Mouse (Mus musculus) intestine, embryonic 14.5 days (tissue): ENCODE results near the gene Macrod2. TPM values are rescaled to one million over a fixed set of nuclear protein-coding genes. Genes with fewer than 3 reads are reported as not detected.

Experiments used
- ATAC-seq: fragments of 200-750 bp; cut with Nextera tagmentation; replicated peaks from 2 replicates; pipeline ENCODE4 v1.8.0; 2017; ENCODE audit warnings: low read depth, moderate number of reproducible peaks, moderate TSS enrichment, moderate library complexity; ENCODE audit not compliant: low FRiP score, low TSS enrichment
- DNase-seq: peaks from one replicate; pipeline ENCODE4 v3.0.0-alpha.2; 2018; ENCODE audit warnings: low spot score
- H3K27ac ChIP-seq: fragments of 300-500 bp; sonication (generic); 2 replicates; pipeline ENCODE4 v1.5.1; 2014; ENCODE audit warnings: low read depth, mild to moderate bottlenecking, control low read depth
- H3K27me3 ChIP-seq: fragments of 300-500 bp; sonication (generic); replicated peaks from 2 replicates; pipeline ENCODE4 v1.6.1; 2014; ENCODE audit warnings: low read length, control low read depth; ENCODE audit not compliant: control insufficient read depth, insufficient read depth
- H3K36me3 ChIP-seq: fragments of 300-500 bp; sonication (generic); 2 replicates; pipeline ENCODE4 v1.6.1; 2014; ENCODE audit warnings: low read length, control low read depth; ENCODE audit not compliant: control insufficient read depth, insufficient read depth
- H3K4me1 ChIP-seq: fragments of 300-500 bp; sonication (generic); replicated peaks from 2 replicates; pipeline ENCODE4 v1.6.1; 2014; ENCODE audit warnings: low read length, control low read depth, mixed read lengths; ENCODE audit not compliant: control insufficient read depth, insufficient read depth
- H3K4me2 ChIP-seq: fragments of 300-500 bp; sonication (generic); 2 replicates; pipeline ENCODE4 v1.6.1; 2014; ENCODE audit warnings: low read length
- H3K4me3 ChIP-seq: fragments of 300-500 bp; sonication (generic); 2 replicates; pipeline ENCODE4 v1.5.1; 2014; ENCODE audit warnings: low read depth, low read length, control low read depth, mixed read lengths
- H3K9ac ChIP-seq: fragments of 300-500 bp; sonication (generic); 2 replicates; pipeline ENCODE4 v1.6.1; 2014; ENCODE audit warnings: mild to moderate bottlenecking, low read length
- H3K9me3 ChIP-seq: fragments of 300-500 bp; sonication (generic); 2 replicates; pipeline ENCODE4 v1.6.1; 2016; ENCODE audit warnings: low read length, control low read depth; ENCODE audit not compliant: control insufficient read depth
- WGBS: fragments of 180-500 bp; shearing (Covaris S2); extraction: QIAGEN DNeasy Blood & Tissue Kit; methylation state at CpG from one replicate; pipeline ENCODE4 v1.1.7; 2014; 5-methylcytosine and 5-hydroxymethylcytosine counted together
- polyA plus RNA-seq: library from polyadenylated mRNA; unstranded; fragments of >200 nt; fragmentation: Nextera tagmentation; extraction: Ambion mirVana; gene quantifications from 2 replicates; pipeline ENCODE4 v1.2.1, GENCODE M21; 2014

The Macrod2 gene
- polyA plus RNA-seq, 1 experiment from 2014 or later: 30.6 TPM

- Histone ChIP-seq H3K4me2 (no peak overlapping the region), H3K27me3 (no peaks in the 10 kb centered on the region), H3K27ac (no peak overlapping the region), H3K9ac (no peak overlapping the region), H3K4me3 (no peak overlapping the region), H3K9me3 (no peaks in the 10 kb centered on the region), H3K4me1 (no peaks in the 10 kb centered on the region), H3K36me3 (no peaks in the 10 kb centered on the region)
- DNase-seq: no peak
- 94% methylated on average over 2 of the region's 2 CpGs for WGBS
- no peak for ATAC-seq
These were observed 1754.2 kb downstream of the Macrod2 start for GRCm38 (mm10) chr2:142149310-142149709.

- H3K4me1 ChIP-seq: no peaks in the 10 kb centered on the region; the same call in 1 of the 2 replicates
- no peak overlapping the region for H3K9ac ChIP-seq
- no peak for ATAC-seq
- no peak overlapping the region for H3K27ac ChIP-seq
- 44% methylated on average over 10 of the region's 10 CpGs for WGBS
- no peaks in the 10 kb centered on the region for H3K36me3 ChIP-seq
- H3K27me3 ChIP-seq: no peaks in the 10 kb centered on the region
- H3K4me3 ChIP-seq: no peak overlapping the region
- no peak overlapping the region for H3K4me2 ChIP-seq
- no peaks in the 10 kb centered on the region for H3K9me3 ChIP-seq
- no peak for DNase-seq
These were observed 1768.6 kb downstream of the Macrod2 start for GRCm38 (mm10) chr2:142163506-142164275.

- ATAC-seq (no peak), DNase-seq (no peak)
- Histone ChIP-seq H3K27ac (no peak overlapping the region), H3K9me3 (no peaks in the 10 kb centered on the region), H3K36me3 (no peaks in the 10 kb centered on the region), H3K4me2 (no peak overlapping the region), H3K9ac (no peak overlapping the region), H3K27me3 (no peaks in the 10 kb centered on the region), H3K4me1 (no peaks in the 10 kb centered on the region; the same call in 1 of the 2 replicates), H3K4me3 (no peak overlapping the region)
- WGBS: 66% methylated on average over 2 of the region's 2 CpGs
These were observed 1774.5 kb downstream of the Macrod2 start for GRCm38 (mm10) chr2:142169649-142170048.

GRCm38 (mm10) chr2:142172706-142173105 is 1777.6 kb downstream of the Macrod2 start:
- H3K9me3 ChIP-seq: no peaks in the 10 kb centered on the region
- H3K4me1 ChIP-seq: no peaks in the 10 kb centered on the region
- ATAC-seq (no peak), DNase-seq (no peak)
- H3K27me3 ChIP-seq: no peaks in the 10 kb centered on the region
- no peak overlapping the region for H3K4me2 ChIP-seq
- no peak overlapping the region for H3K9ac ChIP-seq
- no peak overlapping the region for H3K4me3 ChIP-seq
- no peaks in the 10 kb centered on the region for H3K36me3 ChIP-seq
- no peak overlapping the region for H3K27ac ChIP-seq
- WGBS: 87% methylated on average over 3 of the region's 3 CpGs

GRCm38 (mm10) chr2:142174039-142174438 is 1778.9 kb downstream of the Macrod2 start:
- no peaks in the 10 kb centered on the region for H3K36me3 ChIP-seq
- H3K4me1 ChIP-seq: no peaks in the 10 kb centered on the region
- no peak overlapping the region for H3K9ac ChIP-seq
- H3K4me3 ChIP-seq: no peak overlapping the region
- ATAC-seq: no peak
- no peak for DNase-seq
- H3K4me2 ChIP-seq: no peak overlapping the region
- H3K27ac ChIP-seq: no peak overlapping the region
- 93% methylated on average over 2 of the region's 2 CpGs for WGBS
- no peaks in the 10 kb centered on the region for H3K27me3 ChIP-seq
- no peaks in the 10 kb centered on the region for H3K9me3 ChIP-seq

GRCm38 (mm10) chr2:142186922-142187321 is 1791.8 kb downstream of the Macrod2 start:
- Histone ChIP-seq H3K27me3 (no peaks in the 10 kb centered on the region), H3K4me3 (no peak overlapping the region), H3K9me3 (no peaks in the 10 kb centered on the region), H3K36me3 (no peaks in the 10 kb centered on the region), H3K4me1 (no peaks in the 10 kb centered on the region), H3K4me2 (no peak overlapping the region), H3K27ac (no peak overlapping the region), H3K9ac (no peak overlapping the region)
- WGBS: 62% methylated on average over 2 of the region's 2 CpGs
- ATAC-seq: no peak
- DNase-seq: no peak

- no peak for ATAC-seq
- H3K9me3 ChIP-seq: no peaks in the 10 kb centered on the region
- no peak overlapping the region for H3K27ac ChIP-seq
- H3K4me2 ChIP-seq: no peak overlapping the region
- no peak for DNase-seq
- H3K27me3 ChIP-seq: no peaks in the 10 kb centered on the region
- 68% methylated on average over 5 of the region's 5 CpGs for WGBS
- no peak overlapping the region for H3K9ac ChIP-seq
- no peaks in the 10 kb centered on the region for H3K36me3 ChIP-seq
- H3K4me1 ChIP-seq: no peaks in the 10 kb centered on the region
- H3K4me3 ChIP-seq: no peak overlapping the region
These were observed 1792.3 kb downstream of the Macrod2 start for GRCm38 (mm10) chr2:142187428-142187827.

- H3K27ac ChIP-seq: no peak overlapping the region
- no peaks in the 10 kb centered on the region for H3K27me3 ChIP-seq
- 58% methylated on average over 1 of the region's 1 CpGs for WGBS
- no peaks in the 10 kb centered on the region for H3K36me3 ChIP-seq
- no peak overlapping the region for H3K4me3 ChIP-seq
- H3K9ac ChIP-seq: no peak overlapping the region
- H3K4me2 ChIP-seq: no peak overlapping the region
- ATAC-seq (no peak), DNase-seq (no peak)
- H3K9me3 ChIP-seq: no peaks in the 10 kb centered on the region
- no peaks in the 10 kb centered on the region for H3K4me1 ChIP-seq
These were observed 1822.3 kb downstream of the Macrod2 start for GRCm38 (mm10) chr2:142217371-142217770.
